Mouse (Mus musculus) thymus, adult 2 months (tissue): ENCODE measurements around the gene Sulf2.

ENCODE experiments used
- CTCF ChIP-seq: fragments of 200-500 bp; IDR thresholded peaks from 2 replicates; pipeline ENCODE4 v1.5.1; 2012; ENCODE audit warnings: mild to moderate bottlenecking, control low read depth, low read length, moderate library complexity, borderline replicate concordance; ENCODE audit not compliant: control insufficient read depth, poor library complexity, insufficient read depth; ENCODE audit errors: extremely low read depth
- POLR2A ChIP-seq: fragments of 200-500 bp; IDR thresholded peaks from 2 replicates; pipeline ENCODE4 v1.6.1; 2012; ENCODE audit warnings: mild to moderate bottlenecking, low read length, control low read depth, moderate library complexity; ENCODE audit not compliant: control insufficient read depth, poor library complexity, insufficient read depth; ENCODE audit errors: extremely low read depth

- TF ChIP-seq CTCF (no peak), POLR2A (no peak)
Measured at GRCm38 (mm10) chr2:166197064-166197463, 41.6 kb upstream of the Sulf2 start.
